Mouse (Mus musculus) adrenal gland, postnatal 14 days (tissue): ENCODE data around the gene Gpx7. TPM values are rescaled to one million over a fixed set of nuclear protein-coding genes. Genes with fewer than 3 reads are reported as not detected.
A peak's percentile ranks its signal among the peaks of the same experiment; 100 is the strongest.
"Not testable (repeated sequence)": the region's sequence is repeated elsewhere in the genome, so short reads cannot be mapped to it uniquely, and the experiment has no call there.

Experiments used
- DNase-seq: peaks from one replicate; pipeline ENCODE4 v3.0.0; 2021; ENCODE audit warnings: mixed read lengths
- total RNA-seq: library from RNA; stranded (reverse); gene quantifications from 2 replicates; pipeline ENCODE4 v1.2.3, GENCODE M21; 2021

The Gpx7 gene
- total RNA-seq, 1 experiment from 2014 or later = 13.6 TPM

- DNase-seq = no peak
Observed at GRCm38 (mm10) chr4:108391124-108391523, 15.6 kb downstream of the Gpx7 start.

- DNase-seq = no peak
Observed at GRCm38 (mm10) chr4:108388741-108389140, 18.0 kb downstream of the Gpx7 start.

GRCm38 (mm10) chr4:108387681-108388253, 19.0 kb downstream of the Gpx7 start:
- DNase-seq = peak; percentile 81

GRCm38 (mm10) chr4:108387106-108387505, 19.7 kb downstream of the Gpx7 start:
- peak; percentile 43 for DNase-seq

- DNase-seq = no peak
Observed at GRCm38 (mm10) chr4:108386087-108386486, 20.7 kb downstream of the Gpx7 start.

GRCm38 (mm10) chr4:108383183-108383714, 23.5 kb downstream of the Gpx7 start, which contains the start of gene Shisal2a:
Shisal2a (minus strand) TSS chr4:108383349.
- peak; percentile 36 for DNase-seq

GRCm38 (mm10) chr4:108380146-108380545, 26.6 kb downstream of the Gpx7 start:
- peak; percentile 29 for DNase-seq

GRCm38 (mm10) chr4:108379476-108379875, 27.3 kb downstream of the Gpx7 start:
- no peak for DNase-seq

- no peak for DNase-seq
Observed at GRCm38 (mm10) chr4:108372166-108372565, 34.6 kb downstream of the Gpx7 start.

GRCm38 (mm10) chr4:108371421-108371820, 35.3 kb downstream of the Gpx7 start:
- DNase-seq = no peak

GRCm38 (mm10) chr4:108370409-108370808, 36.4 kb downstream of the Gpx7 start:
- no peak for DNase-seq

- DNase-seq = peak; percentile 31
Observed at GRCm38 (mm10) chr4:108369254-108369653, 37.5 kb downstream of the Gpx7 start.

- peak; percentile 55 for DNase-seq
Observed at GRCm38 (mm10) chr4:108364111-108364476, 42.7 kb downstream of the Gpx7 start.

GRCm38 (mm10) chr4:108363355-108364110, 43.2 kb downstream of the Gpx7 start:
- DNase-seq = no peak

GRCm38 (mm10) chr4:108362321-108363261, 44.2 kb downstream of the Gpx7 start:
- peak; percentile 55 for DNase-seq

GRCm38 (mm10) chr4:108360136-108361055, 46.4 kb downstream of the Gpx7 start:
- peak; percentile 70 for DNase-seq

- no peak for DNase-seq
Observed at GRCm38 (mm10) chr4:108358498-108358897, 48.3 kb downstream of the Gpx7 start.

- no peak for DNase-seq
Observed at GRCm38 (mm10) chr4:108357458-108357857, 49.3 kb downstream of the Gpx7 start.

- DNase-seq = not testable (repeated sequence)
Observed at GRCm38 (mm10) chr4:108353591-108353990, 53.2 kb downstream of the Gpx7 start.

- peak; percentile 82 for DNase-seq
Observed at GRCm38 (mm10) chr4:108350819-108351218, 55.9 kb downstream of the Gpx7 start.
